9 mouse cellular contexts compared by ENCODE assay signal in the genomic region with DNA sequence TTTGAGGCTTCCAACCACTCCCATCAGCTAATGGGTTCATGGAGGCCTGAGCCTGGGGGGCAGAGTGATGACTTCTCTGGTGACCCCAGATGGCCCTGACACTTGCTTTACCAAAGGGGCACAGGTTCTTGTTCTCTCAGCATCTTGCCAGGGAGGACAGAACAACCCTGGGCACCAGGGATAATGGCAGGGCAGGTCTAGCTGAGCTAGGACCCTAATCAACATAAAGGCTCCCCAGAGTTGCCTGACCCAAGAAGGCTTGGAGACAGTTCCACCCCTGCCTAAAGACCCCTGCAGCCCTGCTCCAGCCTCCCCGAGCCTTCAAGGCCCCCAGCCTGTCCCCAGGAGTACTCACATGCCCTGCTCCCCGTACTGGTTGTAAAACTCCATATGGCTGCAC. TPM values are rescaled to one million over a fixed set of nuclear protein-coding genes. Genes with fewer than 3 reads are reported as not detected.
DNase-seq lines count a peak whose midpoint lies in the region; ATAC-seq and TF ChIP-seq lines count a peak whose summit lies in the region.
"Had no signal": no experiment of that assay in that cellular context is flagged by ENCODE, and none has a peak within 500 bp of the region (broad histone marks: within the 10 kb centered on the region; RNA-seq: fewer than 3 reads in every experiment).

No protein-coding gene starts in this region.

- no peak for DNase-seq in heart, adult 8-10 months (ENCODE audit: low spot score)
- no peak for DNase-seq in gastrocnemius, postnatal 4 days (ENCODE audit: low spot score in 2 of 2)
- DNase-seq in layer of hippocampus, postnatal 36 days = no peak
- no peak for DNase-seq in frontal cortex, adult 2 months (ENCODE audit: extremely low spot score in 1 of 2, low spot score in 1 of 2)
- DNase-seq: embryo, embryonic 11 days had no signal

- no peak overlapping the region for H3ac ChIP-seq in myocyte (ENCODE audit: control insufficient read depth, insufficient read length)

- H3K4me2 ChIP-seq in heart, embryonic 16.5 days (ENCODE audit: low read depth, low read length) = peak overlapping the region; percentile 99
- H3K4me2 ChIP-seq in intestine, embryonic 15.5 days (replicated peaks) = peak overlapping the region; percentile 100
- peak overlapping the region; percentile 21 for H3K4me2 ChIP-seq in myocyte (ENCODE audit: low read depth)

- no peak for ATAC-seq in heart, embryonic 16.5 days (replicated peaks; ENCODE audit: extremely low read depth, insufficient read depth, low FRiP score)
- ATAC-seq in intestine, embryonic 15.5 days = no peak

- no peaks in the 10 kb centered on the region for H3K79me2 ChIP-seq in myocyte (ENCODE audit: control insufficient read depth, insufficient read depth)

- peaks cover 30% of the 10 kb centered on the region for H3K4me1 ChIP-seq in heart, embryonic 16.5 days (ENCODE audit: control insufficient read depth, insufficient read depth, low read length)
- H3K4me1 ChIP-seq in brown adipose tissue, adult 24 weeks (ENCODE audit: control insufficient read depth, insufficient read depth, insufficient read length, low read length) = peaks cover 18% of the 10 kb centered on the region
- H3K4me1 ChIP-seq in intestine, embryonic 15.5 days (replicated peaks) = peaks cover 22% of the 10 kb centered on the region

- 12% methylated on average over 2 of the region's 2 CpGs for WGBS in heart, embryonic 16.5 days
- WGBS in intestine, embryonic 15.5 days = 44% methylated on average over 2 of the region's 2 CpGs

- peak overlapping the region; percentile 93 for H3K9ac ChIP-seq in heart, embryonic 16.5 days (ENCODE audit: low read length)
- peak overlapping the region; percentile 58; the same call in 1 of the 2 replicates for H3K9ac ChIP-seq in intestine, embryonic 15.5 days

- peak overlapping the region; percentile 75 for H3K4me3 ChIP-seq in heart, embryonic 16.5 days (ENCODE audit: low read length)
- H3K4me3 ChIP-seq in brown adipose tissue, adult 24 weeks (ENCODE audit: insufficient read depth, low read depth, low read length) = peak overlapping the region; percentile 97
- H3K4me3 ChIP-seq in intestine, embryonic 15.5 days (replicated peaks) = peak overlapping the region; percentile 69
- H3K4me3 ChIP-seq in myocyte = peak overlapping the region; percentile 16

- H3K36me3 ChIP-seq in heart, embryonic 16.5 days (ENCODE audit: control insufficient read depth, insufficient read depth) = no peaks in the 10 kb centered on the region
- no peaks in the 10 kb centered on the region for H3K36me3 ChIP-seq in intestine, embryonic 15.5 days
- H3K36me3 ChIP-seq in myocyte (ENCODE audit: control insufficient read depth, insufficient read depth) = no peaks in the 10 kb centered on the region

- H3K9me3 ChIP-seq in heart, embryonic 16.5 days (replicated peaks; ENCODE audit: control insufficient read depth, low read length) = no peaks in the 10 kb centered on the region
- H3K9me3 ChIP-seq in intestine, embryonic 15.5 days = no peaks in the 10 kb centered on the region

- H3K27ac ChIP-seq in heart, embryonic 16.5 days (ENCODE audit: low read length) = peak overlapping the region; percentile 86
- peak overlapping the region; percentile 54; the same call in 1 of the 2 replicates for H3K27ac ChIP-seq in brown adipose tissue, adult 24 weeks (replicated peaks; ENCODE audit: low read depth, low read length)
- H3K27ac ChIP-seq in intestine, embryonic 15.5 days = peak overlapping the region; percentile 3; the same call in 1 of the 2 replicates

- no peaks in the 10 kb centered on the region for H3K27me3 ChIP-seq in heart, embryonic 16.5 days (ENCODE audit: control insufficient read depth, insufficient read depth, low read length)
- H3K27me3 ChIP-seq in intestine, embryonic 15.5 days (replicated peaks) = peaks cover 56% of the 10 kb centered on the region
- H3K27me3 ChIP-seq in myocyte (ENCODE audit: control insufficient read depth, insufficient read depth, insufficient read length) = peaks cover 54% of the 10 kb centered on the region

- no peak for TF ChIP-seq POLR2A in myocyte (IDR thresholded peaks at IDR 0.05; ENCODE audit: insufficient read length, low read depth)

TF ChIP-seq in myocyte, 11 proteins besides CTCF, POLR2A, EP300 and RAD21:
- TF ChIP-seq MYOG (IDR thresholded peaks at IDR 0.05; ENCODE audit: control insufficient read depth in 1 of 3, insufficient read depth in 1 of 3, insufficient read length in 2 of 3, low read depth in 2 of 3) (no peak), MAX (IDR thresholded peaks at IDR 0.05; ENCODE audit: low read depth) (no peak), TCF3 (IDR thresholded peaks at IDR 0.05; ENCODE audit: insufficient read length, low read depth) (no peak), POLR2AphosphoS2 (IDR thresholded peaks at IDR 0.05; ENCODE audit: insufficient read length, low read depth) (no peak), SRF (IDR thresholded peaks at IDR 0.05; ENCODE audit: control insufficient read depth, insufficient read length, low read depth) (no peak), MYOD1 (IDR thresholded peaks at IDR 0.05; ENCODE audit: control insufficient read depth in 1 of 3, insufficient read length in 2 of 3, low read depth in 2 of 3) (no peak), CEBPB (IDR thresholded peaks at IDR 0.05; ENCODE audit: insufficient read depth, poor library complexity, severe bottlenecking) (no peak), REST (IDR thresholded peaks at IDR 0.05; ENCODE audit: insufficient read depth, insufficient read length) (no peak), E2F4 (IDR thresholded peaks at IDR 0.05; ENCODE audit: insufficient read depth) (no peak), USF1 (IDR thresholded peaks at IDR 0.05; ENCODE audit: low read depth) (no peak), TCF12 (IDR thresholded peaks at IDR 0.05; ENCODE audit: insufficient read depth, poor library complexity, severe bottlenecking) (no peak)

RNA-seq across cellular contexts. Expression of a gene that starts 2.4 kb away (rescaled TPM):
- 27.6 and 30.1 TPM in 2 replicates for polyA plus RNA-seq in heart, embryonic 16.5 days (2015; fragmentation: Nextera tagmentation; extraction: Ambion mirVana)
- 10 to 100 TPM; 12.7 to 26.1 (median 16.3) TPM for total RNA-seq in heart, adult 8-10 months (2022)
- 0.24 and 1.0 TPM in 2 replicates for polyA plus RNA-seq in brown adipose tissue, adult 24 weeks (2012; ENCODE audit: insufficient read depth, insufficient read length, missing spikeins)
- 1.8 and 2.0 TPM in 2 replicates for polyA plus RNA-seq in intestine, embryonic 15.5 days (2015; fragmentation: Nextera tagmentation; extraction: Ambion mirVana)
- polyA plus RNA-seq in myocyte (2012; fragmentation: generic; extraction: Trizol) = 4.7 TPM
- total RNA-seq in gastrocnemius, postnatal 4 days (2021) = 10 to 100 TPM; 28.7 to 30.0 TPM
- 1 to 10 TPM; 4.5 to 5.3 TPM for total RNA-seq in layer of hippocampus, postnatal 36 days (2021)
- 3.2 and 3.7 TPM in 2 replicates for polyA plus RNA-seq in frontal cortex, adult 2 months (2012; rRNA removed)

RNA-seq across cellular contexts. Expression of a gene that starts 13.1 kb away (rescaled TPM):
- polyA plus RNA-seq in heart, embryonic 16.5 days (2015; fragmentation: Nextera tagmentation; extraction: Ambion mirVana) = 19.7 and 21.4 TPM in 2 replicates
- total RNA-seq in heart, adult 8-10 months (2022) = 10 to 100 TPM; 34.7 to 48.9 (median 42.6) TPM
- 4.1 and 4.6 TPM in 2 replicates for polyA plus RNA-seq in brown adipose tissue, adult 24 weeks (2012; ENCODE audit: insufficient read depth, insufficient read length, missing spikeins)
- polyA plus RNA-seq in intestine, embryonic 15.5 days (2015; fragmentation: Nextera tagmentation; extraction: Ambion mirVana) = 4.3 and 4.5 TPM in 2 replicates
- polyA plus RNA-seq in myocyte (2012; fragmentation: generic; extraction: Trizol) = 60.6 TPM
- total RNA-seq in gastrocnemius, postnatal 4 days (2021) = 10 to 100 TPM; 71.5 to 76.7 TPM
- total RNA-seq in layer of hippocampus, postnatal 36 days (2021) = 10 to 100 TPM; 23.2 to 24.9 TPM
- polyA plus RNA-seq in frontal cortex, adult 2 months (2012; rRNA removed) = 31.8 and 34.6 TPM in 2 replicates

Comparison
In these comparisons a context has a peak if more than half of its experiments do, and no peak if none do; other contexts are left out.
1. H3K27ac ChIP-seq: peak in every context shown above with its lines; median percentile 86 in heart, embryonic 16.5 days; 54 in brown adipose tissue, adult 24 weeks; 3 in intestine, embryonic 15.5 days.
2. H3K4me2 ChIP-seq: peak in every context shown above with its lines; median percentile 100 in intestine, embryonic 15.5 days; 99 in heart, embryonic 16.5 days; 21 in myocyte.
3. H3K4me3 ChIP-seq: peak in every context shown above with its lines; median percentile 97 in brown adipose tissue, adult 24 weeks; 75 in heart, embryonic 16.5 days; 69 in intestine, embryonic 15.5 days; 16 in myocyte.